In genomic region chr7:17026710-17027587, GRCm38 (mm10) we compare ENCODE assay signal across 8 mouse cellular contexts. TPM values are rescaled to one million over a fixed set of nuclear protein-coding genes. Genes with fewer than 3 reads are reported as not detected.
DNase-seq lines count a peak whose midpoint lies in the region; ATAC-seq and TF ChIP-seq lines count a peak whose summit lies in the region.

No protein-coding gene starts in this region.

- H3K27ac ChIP-seq in embryonic facial prominence, embryonic 14.5 days (replicated peaks; ENCODE audit: low read depth, low read length) = peak overlapping the region; percentile 79
- peak overlapping the region; percentile 92 for H3K27ac ChIP-seq in lung, embryonic 16.5 days (ENCODE audit: low read length)

- no peaks in the 10 kb centered on the region for H3K9me3 ChIP-seq in embryonic facial prominence, embryonic 14.5 days (ENCODE audit: control insufficient read depth, low read length)
- H3K9me3 ChIP-seq in lung, embryonic 16.5 days (ENCODE audit: control insufficient read depth, low read length) = no peaks in the 10 kb centered on the region

- H3K4me1 ChIP-seq in lung, adult 2 months (ENCODE audit: control insufficient read depth, insufficient read depth, low read length) = peaks cover 16% of the 10 kb centered on the region
- H3K4me1 ChIP-seq in embryonic facial prominence, embryonic 14.5 days (ENCODE audit: control insufficient read depth, insufficient read depth, low read length) = peaks cover 13% of the 10 kb centered on the region
- H3K4me1 ChIP-seq in lung, embryonic 16.5 days (replicated peaks; ENCODE audit: control insufficient read depth, insufficient read depth, low read length) = peaks cover 42% of the 10 kb centered on the region

- DNase-seq in lung, adult 2 months = no peak
- DNase-seq in lung, postnatal 14 days = no peak
- DNase-seq in adipocyte (ENCODE audit: low spot score) = peak; percentile 75
- peak; percentile 77 for DNase-seq in embryonic facial prominence, embryonic 14.5 days (ENCODE audit: low spot score)
- DNase-seq in induced T-regulatory cell, adult 2 months (ENCODE audit: low read depth) = peak; percentile 82
- peak; percentile 53 for DNase-seq in skeletal muscle tissue, adult 2 months (ENCODE audit: low read depth, low spot score)
- DNase-seq in testis, postnatal 10 days (ENCODE audit: low spot score) = no peak

- peak overlapping the region; percentile 98 for H3K4me3 ChIP-seq in lung, adult 2 months (replicated peaks; ENCODE audit: extremely low read depth, low read depth, low read length)
- peak overlapping the region; percentile 88 for H3K4me3 ChIP-seq in embryonic facial prominence, embryonic 14.5 days (ENCODE audit: low read depth, low read length)
- H3K4me3 ChIP-seq in lung, embryonic 16.5 days (ENCODE audit: low read length) = peak overlapping the region; percentile 85

- TF ChIP-seq CTCF in lung, adult 2 months (IDR thresholded peaks at IDR 0.05; ENCODE audit: insufficient read depth, low read length) = peak; percentile 42; the same call in 1 of the 2 replicates

- peak; percentile 60 for ATAC-seq in embryonic facial prominence, embryonic 14.5 days (ENCODE audit: low read depth)
- peak; percentile 39 for ATAC-seq in lung, embryonic 16.5 days (ENCODE audit: low read depth)

- no peaks in the 10 kb centered on the region for H3K27me3 ChIP-seq in embryonic facial prominence, embryonic 14.5 days (replicated peaks; ENCODE audit: control insufficient read depth, insufficient read depth, low read length)
- no peaks in the 10 kb centered on the region for H3K27me3 ChIP-seq in lung, embryonic 16.5 days (ENCODE audit: control insufficient read depth, insufficient read depth, low read depth, low read length)

- H3K4me2 ChIP-seq in embryonic facial prominence, embryonic 14.5 days (ENCODE audit: low read depth, low read length) = peak overlapping the region; percentile 82
- H3K4me2 ChIP-seq in lung, embryonic 16.5 days (ENCODE audit: low read depth, low read length) = peak overlapping the region; percentile 75

- TF ChIP-seq POLR2A in lung, adult 2 months (IDR thresholded peaks at IDR 0.05; ENCODE audit: borderline replicate concordance, extremely low read depth, low read depth, low read length) = no peak

- 3% methylated on average over 24 of the region's 24 CpGs for WGBS in lung, adult 2 months
- 3% methylated on average over 24 of the region's 24 CpGs for WGBS in embryonic facial prominence, embryonic 14.5 days
- 4% methylated on average over 24 of the region's 24 CpGs for WGBS in lung, embryonic 16.5 days

- H3K36me3 ChIP-seq in embryonic facial prominence, embryonic 14.5 days (ENCODE audit: control insufficient read depth, insufficient read depth, low read length) = peaks cover 29% of the 10 kb centered on the region
- H3K36me3 ChIP-seq in lung, embryonic 16.5 days (ENCODE audit: control insufficient read depth, insufficient read depth, low read length) = peaks cover 17% of the 10 kb centered on the region

- H3K9ac ChIP-seq in embryonic facial prominence, embryonic 14.5 days (ENCODE audit: low read depth, low read length) = peak overlapping the region; percentile 90
- peak overlapping the region; percentile 91 for H3K9ac ChIP-seq in lung, embryonic 16.5 days (ENCODE audit: low read length)

RNA-seq across cellular contexts. Expression of gene Ppp5c, which starts 0.8 kb away (rescaled TPM):
- 141 and 153 TPM in 2 replicates for polyA plus RNA-seq in lung, adult 2 months (2012; rRNA removed)
- polyA plus RNA-seq in embryonic facial prominence, embryonic 14.5 days (2014; fragmentation: Nextera tagmentation; extraction: Ambion mirVana) = 99.0 and 107 TPM in 2 replicates
- polyA plus RNA-seq in lung, embryonic 16.5 days (2015; fragmentation: Nextera tagmentation; extraction: Ambion mirVana) = 104 and 105 TPM in 2 replicates

RNA-seq across cellular contexts. Expression of gene Ccdc8, which starts 34.4 kb away (rescaled TPM):
- polyA plus RNA-seq in lung, adult 2 months (2012; rRNA removed) = 4.1 and 5.2 TPM in 2 replicates
- polyA plus RNA-seq in embryonic facial prominence, embryonic 14.5 days (2014; fragmentation: Nextera tagmentation; extraction: Ambion mirVana) = 24.7 and 26.0 TPM in 2 replicates
- 41.7 and 43.8 TPM in 2 replicates for polyA plus RNA-seq in lung, embryonic 16.5 days (2015; fragmentation: Nextera tagmentation; extraction: Ambion mirVana)

RNA-seq across cellular contexts. Expression of gene Hif3a, which starts 35.3 kb away (rescaled TPM):
- polyA plus RNA-seq in lung, adult 2 months (2012; rRNA removed) = 1.7 and 5.5 TPM in 2 replicates
- 26.1 and 34.8 TPM in 2 replicates for polyA plus RNA-seq in embryonic facial prominence, embryonic 14.5 days (2014; fragmentation: Nextera tagmentation; extraction: Ambion mirVana)
- polyA plus RNA-seq in lung, embryonic 16.5 days (2015; fragmentation: Nextera tagmentation; extraction: Ambion mirVana) = 56.0 and 57.0 TPM in 2 replicates

RNA-seq across cellular contexts. Expression of gene Gm42372, which starts 44.1 kb away (rescaled TPM):
- polyA plus RNA-seq in lung, adult 2 months (2012; rRNA removed) = 0.03 and 0.04 TPM in 2 replicates
- 0.24 and 0.38 TPM in 2 replicates for polyA plus RNA-seq in embryonic facial prominence, embryonic 14.5 days (2014; fragmentation: Nextera tagmentation; extraction: Ambion mirVana)
- polyA plus RNA-seq in lung, embryonic 16.5 days (2015; fragmentation: Nextera tagmentation; extraction: Ambion mirVana) = 0.15 and 0.29 TPM in 2 replicates

RNA-seq across cellular contexts. Expression of gene Psg16, which starts 46.9 kb away (rescaled TPM):
- polyA plus RNA-seq in lung, adult 2 months (2012; rRNA removed) = 0.09 TPM in 1 of 2 replicates, not detected in the other
- 0.11 and 0.16 TPM in 2 replicates for polyA plus RNA-seq in embryonic facial prominence, embryonic 14.5 days (2014; fragmentation: Nextera tagmentation; extraction: Ambion mirVana)
- polyA plus RNA-seq in lung, embryonic 16.5 days (2015; fragmentation: Nextera tagmentation; extraction: Ambion mirVana) = 0.28 and 0.50 TPM in 2 replicates

Comparison
In these comparisons a context has a peak if more than half of its experiments do, and no peak if none do; other contexts are left out.
1. DNase-seq: peak in adipocyte (single experiment), embryonic facial prominence, embryonic 14.5 days (single experiment), induced T-regulatory cell, adult 2 months (single experiment) and skeletal muscle tissue, adult 2 months (single experiment); none in lung, adult 2 months (single experiment), lung, postnatal 14 days (single experiment) and testis, postnatal 10 days (single experiment).
2. Peak in every context shown above with its lines, with median percentiles within 50 percentile points of each other: H3K4me3 ChIP-seq.